Mouse (Mus musculus) liver, adult 2 months (tissue): ENCODE measurements at regions not wholly inside any gene's neighbourhood (a gene's known extent, or its start where the extent isn't known, plus 50 kb on each side); places are given as distances from the start of the nearest gene placed in this dataset.

Experiments
- DNase-seq: peaks from one replicate; pipeline ENCODE4 v3.0.0-alpha.2; 2011; ENCODE audit warnings: low read depth, low spot score; ENCODE audit errors: extremely low read depth
- H3K27ac ChIP-seq: fragments of 200-500 bp; replicated peaks from 2 replicates; pipeline ENCODE4 v1.5.1; 2012; ENCODE audit warnings: low read depth, mild to moderate bottlenecking, control low read depth, inconsistent platforms, low read length; ENCODE audit not compliant: insufficient read depth
- H3K27me3 ChIP-seq: fragments of 200-500 bp; 2 replicates; pipeline ENCODE4 v1.6.1; 2012; ENCODE audit warnings: mild to moderate bottlenecking, moderate library complexity, low read length, inconsistent platforms; ENCODE audit not compliant: control insufficient read depth, insufficient read depth
- H3K36me3 ChIP-seq: fragments of 200-500 bp; 2 replicates; pipeline ENCODE4 v1.6.1; 2012; ENCODE audit warnings: low read length, inconsistent platforms; ENCODE audit not compliant: control insufficient read depth, insufficient read depth
- H3K4me1 ChIP-seq: fragments of 200-500 bp; 2 replicates; pipeline ENCODE4 v1.6.1; 2011; ENCODE audit warnings: low read length; ENCODE audit not compliant: control insufficient read depth, insufficient read depth
- H3K4me3 ChIP-seq: fragments of 200-500 bp; 2 replicates; pipeline ENCODE4 v1.5.1; 2011; ENCODE audit warnings: low read depth, mild to moderate bottlenecking, control low read depth, low read length, moderate library complexity; ENCODE audit not compliant: insufficient read depth
- H3K79me2 ChIP-seq: fragments of 200-500 bp; 2 replicates; pipeline ENCODE4 v1.6.1; 2012; ENCODE audit warnings: inconsistent platforms, mild to moderate bottlenecking, low read length, moderate library complexity; ENCODE audit not compliant: control insufficient read depth, insufficient read depth
- H3K9ac ChIP-seq: fragments of 200-500 bp; 2 replicates; pipeline ENCODE4 v1.6.1; 2012; ENCODE audit warnings: low read depth, mild to moderate bottlenecking, control low read depth, inconsistent platforms, low read length
- CTCF ChIP-seq: fragments of 200-500 bp; IDR thresholded peaks from 2 replicates; pipeline ENCODE4 v1.5.1; 2011; ENCODE audit warnings: low read depth, low read length, control low read depth
- POLR2A ChIP-seq: fragments of 200-500 bp; IDR thresholded peaks from 2 replicates; pipeline ENCODE4 v1.6.1; 2011; ENCODE audit warnings: low read length, control low read depth; ENCODE audit not compliant: insufficient read depth; ENCODE audit errors: extremely low read depth
- WGBS: fragments of 180-500 bp; shearing (Covaris S2); methylation state at CpG from one replicate; pipeline ENCODE4 v1.1.7; 2018; 5-methylcytosine and 5-hydroxymethylcytosine counted together

DNA sequence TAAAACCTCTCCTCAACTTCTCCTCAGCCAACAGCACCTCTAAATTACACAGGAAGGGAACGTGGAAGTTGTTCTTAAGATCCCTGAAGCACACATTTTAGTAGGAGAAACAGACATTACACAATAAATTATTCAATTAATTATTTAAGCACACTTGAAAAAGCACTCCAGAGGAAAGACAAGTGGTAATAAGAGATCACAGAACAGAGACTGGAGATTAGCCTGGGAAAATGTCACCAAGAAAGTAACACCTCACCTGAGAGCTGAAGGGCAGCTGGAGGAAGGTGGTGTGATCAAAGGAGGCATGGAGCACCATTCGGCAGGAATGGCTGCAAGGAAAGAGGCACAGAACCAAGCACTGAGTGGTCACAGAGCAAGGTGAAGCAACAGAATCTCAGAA, 1053.8 kb downstream of the Olfm4 start:
- DNase-seq: no peak
- Histone ChIP-seq H3K9ac (no peak overlapping the region), H3K4me3 (no peak overlapping the region), H3K4me1 (no peaks in the 10 kb centered on the region), H3K27me3 (no peaks in the 10 kb centered on the region), H3K79me2 (no peaks in the 10 kb centered on the region), H3K27ac (no peak overlapping the region), H3K36me3 (no peaks in the 10 kb centered on the region)
- WGBS: 41% methylated on average over 2 of the region's 2 CpGs
- TF ChIP-seq POLR2A (no peak), CTCF (no peak)

DNA sequence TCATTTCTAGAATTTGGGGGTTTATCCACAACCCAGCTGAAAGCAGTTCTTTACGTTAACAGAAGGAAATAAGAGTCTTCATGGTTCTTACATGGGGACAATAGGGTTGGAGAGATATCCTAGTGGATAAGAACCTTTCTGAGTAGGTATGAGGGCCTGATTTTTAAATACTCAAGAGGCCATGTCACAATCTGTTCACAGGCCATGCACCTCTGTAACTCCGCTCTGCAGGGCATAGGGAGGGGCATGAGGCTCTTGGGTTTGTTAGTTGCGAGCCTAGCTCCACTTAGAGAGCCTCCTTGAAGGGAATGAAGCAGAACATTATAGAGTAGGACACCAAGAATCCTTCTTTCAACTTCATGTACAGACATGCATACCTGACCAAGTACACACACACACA, 1054.2 kb downstream of the Olfm4 start:
- H3K79me2 ChIP-seq: no peaks in the 10 kb centered on the region
- WGBS: 81% methylated on average over 3 of the region's 3 CpGs
- no peak overlapping the region for H3K4me3 ChIP-seq
- no peak for DNase-seq
- no peaks in the 10 kb centered on the region for H3K4me1 ChIP-seq
- H3K27ac ChIP-seq: no peak overlapping the region
- no peak overlapping the region for H3K9ac ChIP-seq
- H3K27me3 ChIP-seq: no peaks in the 10 kb centered on the region
- no peak for TF ChIP-seq POLR2A
- no peak for TF ChIP-seq CTCF
- no peaks in the 10 kb centered on the region for H3K36me3 ChIP-seq
